Mouse (Mus musculus): Measurements from ENCODE around the gene Lbp. TPM values are rescaled to one million over a fixed set of nuclear protein-coding genes. Genes with fewer than 3 reads are reported as not detected.

Lbp gene
- total RNA-seq, 2 experiments from 2014 or later = 6.2 to 7.0 TPM

DNA sequence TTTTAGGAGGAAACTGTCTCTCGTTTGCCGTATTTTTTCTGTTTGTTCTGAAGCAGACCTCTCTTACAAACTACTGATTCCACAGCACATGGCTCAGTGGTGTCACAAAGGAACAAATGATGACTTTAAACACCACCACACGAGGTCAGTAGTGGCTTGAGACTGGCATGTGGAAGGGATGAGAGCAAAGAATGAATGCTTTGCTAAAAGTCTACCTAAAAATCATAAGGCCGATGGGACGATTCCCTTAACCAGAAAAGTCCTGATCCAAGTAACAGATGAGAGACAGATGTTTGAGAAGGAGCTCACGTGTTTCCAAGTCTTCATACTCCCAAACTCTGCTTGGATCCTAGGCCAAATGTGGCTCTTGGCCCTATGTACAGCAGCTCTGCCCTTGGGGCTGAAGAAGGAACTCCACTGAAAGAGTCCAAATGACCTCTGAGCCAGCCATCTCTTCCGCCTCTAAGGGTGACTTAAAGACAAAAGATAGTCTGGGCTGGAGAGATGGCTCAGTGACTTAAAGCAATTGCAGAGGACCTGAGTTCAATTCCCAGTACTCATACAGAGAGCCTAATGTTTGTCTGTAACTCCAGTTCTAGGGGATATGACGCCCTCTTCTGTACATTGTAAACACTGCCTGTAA, 55.5 kb downstream of the Lbp start:
- no peak for DNase-seq

GRCm38 (mm10) chr2:158364175-158364574, 57.9 kb downstream of the Lbp start:
- no peak for DNase-seq

GRCm38 (mm10) chr2:158365099-158365850, 59.0 kb downstream of the Lbp start:
- DNase-seq = no peak

DNA sequence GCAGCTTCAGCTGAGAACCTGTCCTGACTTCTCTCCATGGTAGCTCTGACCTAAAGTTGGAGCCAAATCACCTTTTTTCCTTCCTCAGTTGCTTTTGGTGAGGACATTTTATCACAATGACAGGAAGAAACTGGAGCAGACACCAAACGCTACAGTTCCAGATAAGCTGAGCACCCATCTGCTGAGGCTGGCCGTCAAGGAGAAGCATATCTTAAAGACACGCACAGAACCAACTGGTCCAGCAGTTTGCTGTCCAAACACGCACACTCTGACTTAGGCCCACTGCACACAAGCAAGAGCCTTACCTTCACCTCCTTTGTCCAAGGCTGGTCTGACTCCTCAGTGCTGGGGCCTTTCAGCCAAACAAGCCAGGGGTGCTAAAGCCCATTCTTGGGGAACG, 61.4 kb downstream of the Lbp start:
- no peak for DNase-seq

GRCm38 (mm10) chr2:158368313-158368712, 62.0 kb downstream of the Lbp start:
- no peak for DNase-seq

GRCm38 (mm10) chr2:158369474-158370172, 63.3 kb downstream of the Lbp start:
- DNase-seq = no peak

- no peak for DNase-seq
Measured at GRCm38 (mm10) chr2:158370173-158370550, 63.9 kb downstream of the Lbp start.

- no peak for DNase-seq
Measured at GRCm38 (mm10) chr2:158373061-158373460, 66.8 kb downstream of the Lbp start.

DNA sequence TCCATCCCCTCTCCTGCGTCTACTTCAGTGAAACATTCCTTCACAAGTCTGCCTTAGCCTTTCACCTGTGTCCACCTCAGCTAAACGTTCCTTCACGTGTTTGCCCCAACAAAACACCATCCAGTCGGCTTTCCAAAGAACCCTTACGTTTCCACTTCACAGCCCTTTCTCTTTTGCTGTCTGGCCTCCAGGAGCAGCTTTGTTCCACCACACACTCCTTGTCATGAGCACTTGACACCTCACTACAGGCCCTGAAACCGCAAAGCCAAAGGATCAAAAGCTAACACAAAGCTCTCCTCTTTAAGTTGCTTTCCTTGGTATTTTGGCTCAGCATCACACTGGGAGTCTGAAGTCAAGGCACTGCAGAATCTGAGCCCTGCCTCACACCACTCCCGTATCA, 67.2 kb downstream of the Lbp start:
- DNase-seq = no peak

GRCm38 (mm10) chr2:158375443-158376122, 69.3 kb downstream of the Lbp start, which contains the start of gene Snhg11:
Gene Snhg11 (plus strand): TSS chr2:158375638.
- no peak for DNase-seq

GRCm38 (mm10) chr2:158376123-158376687, 69.9 kb downstream of the Lbp start:
- no peak for DNase-seq

DNA sequence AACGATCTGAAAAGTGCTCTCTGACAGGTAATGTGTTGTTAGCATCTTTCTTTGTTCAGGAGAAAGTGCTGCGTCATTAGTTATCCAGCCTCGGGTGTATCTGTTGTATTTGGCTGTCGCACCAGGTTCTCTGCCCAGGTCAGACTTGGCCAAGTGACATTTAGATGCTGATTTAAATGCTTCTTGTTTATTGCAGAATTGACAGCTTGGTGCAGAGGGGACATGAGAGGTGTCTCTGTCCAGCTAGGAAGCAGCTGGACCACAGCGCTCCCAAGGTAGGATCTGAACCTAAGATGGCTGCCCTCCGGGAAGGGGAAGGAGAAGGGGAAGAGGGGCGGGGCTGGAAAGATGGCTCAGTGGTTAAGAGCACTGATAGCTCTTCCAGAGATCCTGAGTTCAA, 70.5 kb downstream of the Lbp start:
- no peak for DNase-seq

DNA sequence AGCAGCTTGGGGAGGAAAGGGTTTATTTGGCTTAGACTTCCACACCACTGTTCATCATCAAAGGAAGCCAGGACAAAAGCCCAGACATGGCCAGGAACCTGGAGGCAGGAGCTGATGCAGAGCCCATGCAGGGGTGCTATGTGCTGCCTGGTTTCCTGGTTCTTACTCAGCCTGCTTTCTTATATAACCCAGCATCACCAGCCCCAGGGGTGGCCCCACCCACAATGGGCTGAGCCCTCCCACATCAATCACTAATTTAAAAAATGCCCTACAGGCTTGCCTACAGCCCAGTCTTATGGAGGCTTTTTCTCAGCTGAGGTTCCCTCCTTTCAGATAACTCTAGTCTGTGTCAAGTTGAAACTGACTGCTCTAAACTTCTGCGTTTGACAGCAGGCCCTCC, 71.5 kb downstream of the Lbp start:
- no peak for DNase-seq

DNA sequence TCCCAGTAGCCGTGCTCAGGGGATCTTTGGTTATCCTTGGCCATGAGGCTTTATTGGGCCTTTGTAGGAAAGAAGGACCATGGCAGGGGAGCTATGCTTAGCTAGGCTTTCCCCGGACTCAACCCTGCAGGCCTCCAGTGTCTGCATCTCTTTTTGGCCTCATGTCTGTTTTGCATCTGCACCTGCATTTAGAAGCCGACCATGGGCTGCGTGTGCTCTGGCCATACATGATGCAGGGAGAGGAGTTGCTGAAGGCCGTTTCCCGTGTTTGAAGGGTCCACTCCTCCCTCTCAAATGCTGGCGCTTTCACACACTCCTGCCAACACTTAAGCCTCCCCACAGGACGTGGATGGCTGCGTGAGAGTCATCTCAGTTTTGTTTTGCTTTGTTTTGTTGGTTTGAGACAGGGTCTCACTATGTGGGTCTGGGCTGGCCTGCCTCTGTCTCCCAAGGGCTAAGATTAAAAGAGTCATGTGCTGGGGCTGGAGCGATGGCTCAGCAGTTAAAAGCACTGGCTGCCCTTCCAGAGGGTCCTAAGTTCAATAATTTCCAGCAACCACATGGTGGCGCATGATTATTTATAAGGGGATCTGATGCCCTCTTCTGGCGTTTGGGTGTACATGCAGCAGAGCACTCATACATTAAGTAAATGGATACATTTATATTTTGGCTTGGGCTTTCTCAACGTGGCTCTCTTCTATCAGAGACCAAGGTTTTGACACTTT, 73.2 kb downstream of the Lbp start:
- DNase-seq = peak; percentile 55 to 73

Other genes starting within 250 kb of the Lbp start
- gene Tgm2, start 160.1 kb upstream of the Lbp start, total RNA-seq (2021) = 100 to 1,000 TPM; 247 to 266 TPM
- 1 to 10 TPM; 5.1 to 5.4 TPM for gene D630003M21Rik, start 77.3 kb upstream of the Lbp start, total RNA-seq (2021)
- not detected for gene Bpi, start 48.4 kb upstream of the Lbp start, total RNA-seq (2021)
- under 1 TPM; 0.15 to 0.26 TPM for gene Snhg11, start 69.1 kb downstream of the Lbp start, total RNA-seq (2021)
- 10 to 100 TPM; 35.0 to 35.8 TPM for gene Ralgapb, start 103.4 kb downstream of the Lbp start, total RNA-seq (2021)
- gene Adig, start 196.1 kb downstream of the Lbp start, total RNA-seq (2021) = 10 to 100 TPM in 1 of 2 experiments, 1 to 10 TPM in 1; 3.1 to 18.9 TPM
- not detected for gene Arhgap40, start 206.3 kb downstream of the Lbp start, total RNA-seq (2021)

Data from heart, adult 18-20 months (tissue).